Mouse (Mus musculus): Measurements from ENCODE around the gene Oit1. TPM values are rescaled to one million over a fixed set of nuclear protein-coding genes. Genes with fewer than 3 reads are reported as not detected.

Gene Oit1
- total RNA-seq, 2 experiments from 2014 or later, result not detected

DNA sequence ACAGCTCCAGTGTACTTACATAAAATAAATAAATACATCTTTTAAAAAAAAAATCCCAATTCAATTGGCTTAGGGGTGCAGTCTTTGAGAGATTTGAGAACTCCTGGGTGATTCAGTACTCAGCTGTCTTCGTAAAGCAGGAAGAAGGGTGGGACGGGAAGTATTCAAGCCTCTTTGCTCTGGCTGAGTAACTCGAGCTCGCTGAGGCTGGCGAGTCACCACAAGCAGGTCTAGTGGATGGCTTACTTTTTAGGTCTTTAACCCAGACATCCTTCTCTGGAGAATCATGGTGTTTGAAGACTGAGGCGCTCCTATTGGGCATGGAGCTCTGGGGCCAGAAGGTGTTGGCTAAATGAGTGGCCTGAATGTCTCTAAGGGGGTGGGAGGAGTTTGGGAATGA is 71.7 kb downstream of the Oit1 start:
- intact Hi-C loops (cut with DNase I), result no loop called here
- no peak for DNase-seq

DNA sequence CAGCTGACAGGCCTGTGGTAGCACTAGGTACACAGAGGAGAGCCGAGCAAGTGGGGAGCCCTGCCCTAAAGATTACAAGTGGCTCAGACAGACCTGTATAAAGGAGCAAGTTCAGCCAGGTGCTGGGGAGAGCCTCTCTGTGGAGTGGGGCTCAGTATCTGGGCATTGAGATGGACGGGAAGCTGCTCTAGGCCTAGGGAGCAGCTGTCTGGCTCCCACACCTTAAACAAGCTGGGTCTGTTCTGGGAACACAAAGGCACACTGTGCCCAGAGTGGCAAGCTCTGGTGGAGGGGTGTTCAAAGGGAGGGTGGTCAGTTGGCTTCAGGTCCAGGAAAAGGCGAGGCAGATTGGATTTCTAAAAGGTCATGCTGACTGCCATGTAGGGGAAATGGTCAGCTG is 73.5 kb downstream of the Oit1 start:
- intact Hi-C loops (cut with DNase I), result no loop called here
- DNase-seq, result no peak

DNA sequence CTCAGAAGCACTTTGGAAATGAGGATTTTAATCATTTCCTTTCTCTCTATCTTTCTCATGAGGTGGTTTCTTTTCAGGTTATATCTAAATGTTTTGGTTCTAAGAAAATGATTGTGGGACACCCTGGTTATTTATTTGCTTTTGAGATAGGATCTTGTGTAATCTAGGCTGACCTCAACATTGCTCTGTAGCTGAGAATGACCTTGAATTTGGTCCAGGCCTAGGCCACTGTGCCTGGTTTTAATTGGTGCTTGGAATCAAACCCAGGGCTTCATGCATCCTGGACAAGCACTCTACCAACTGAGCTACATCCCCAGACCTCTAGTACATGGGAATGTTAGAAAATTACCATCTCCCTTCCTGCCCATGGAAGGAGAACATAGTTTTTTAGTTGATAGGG is 74.5 kb downstream of the Oit1 start:
- no peak for DNase-seq
- intact Hi-C loops (cut with DNase I), result no loop called here

DNA sequence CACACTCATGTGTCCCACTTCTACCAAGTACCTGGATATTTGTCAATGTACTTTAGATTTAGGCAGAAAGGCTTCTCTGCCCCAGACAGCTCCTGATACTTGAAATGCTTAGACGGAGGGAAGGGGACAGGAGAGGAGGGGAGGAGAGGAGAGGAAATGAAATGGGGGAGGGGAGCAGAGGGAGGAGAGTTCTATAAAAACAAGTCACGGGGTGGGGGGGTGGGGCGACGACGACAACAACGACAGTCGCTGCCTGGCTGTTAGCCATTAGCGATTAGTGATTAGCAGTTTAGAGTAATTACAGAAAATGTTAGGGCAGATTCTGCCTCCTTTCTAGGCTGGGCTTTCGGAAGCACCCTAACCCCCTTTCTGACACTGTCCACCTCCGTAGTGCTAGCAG is 75.9 kb downstream of the Oit1 start:
- DNase-seq, result no peak
- intact Hi-C loops (cut with DNase I), result no loop called here

GRCm38 (mm10) chr14:8300281-8300680 is 78.3 kb downstream of the Oit1 start:
- intact Hi-C loops (cut with DNase I), result loop anchor here (2.0 kb wide), 1 partner anchor 45 kb away; no protein-coding TSS in a partner anchor
- peak; percentile 44 to 47 for DNase-seq

Other genes starting within 250 kb of the Oit1 start
- 100 to 1,000 TPM; 307 to 316 TPM for gene Pdhb, start 205.7 kb downstream of the Oit1 start, total RNA-seq (2021)
- gene Kctd6, start 164.6 kb downstream of the Oit1 start, total RNA-seq (2021), result 1 to 10 TPM; 5.7 to 7.7 TPM
- under 1 TPM in 1 of 2 experiments, not detected in 1; 0.37 TPM for gene Acox2, start 119.4 kb downstream of the Oit1 start, total RNA-seq (2021)
- 1 to 10 TPM; 2.7 to 6.1 TPM for gene Fam107a, start 60.7 kb downstream of the Oit1 start, total RNA-seq (2021)

Measured in gastrocnemius, postnatal 36 days (tissue).